Mouse (Mus musculus): Measurements from ENCODE around the gene Mff.

Mff gene

DNA sequence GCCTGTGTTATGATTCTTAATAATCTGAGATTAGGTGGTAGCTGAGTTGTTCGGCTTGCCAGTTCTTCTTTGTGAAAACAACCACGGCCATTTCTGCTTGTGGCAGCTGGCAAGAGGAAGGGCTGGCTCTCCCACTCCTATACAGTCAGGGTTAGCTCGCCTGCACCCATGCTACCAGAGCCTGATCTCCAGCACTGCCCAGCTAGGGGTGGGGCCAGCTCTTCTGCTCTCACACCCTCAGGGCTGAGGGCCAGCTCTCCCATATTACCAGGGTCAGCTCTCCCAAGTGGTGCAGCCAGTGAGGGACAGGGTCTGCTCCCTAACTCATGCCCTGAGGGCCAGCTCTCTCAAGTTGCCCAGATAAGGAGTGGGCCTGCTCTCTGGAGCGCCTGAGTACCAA is 47.7 kb downstream of the Mff start:
- no peak for DNase-seq

DNA sequence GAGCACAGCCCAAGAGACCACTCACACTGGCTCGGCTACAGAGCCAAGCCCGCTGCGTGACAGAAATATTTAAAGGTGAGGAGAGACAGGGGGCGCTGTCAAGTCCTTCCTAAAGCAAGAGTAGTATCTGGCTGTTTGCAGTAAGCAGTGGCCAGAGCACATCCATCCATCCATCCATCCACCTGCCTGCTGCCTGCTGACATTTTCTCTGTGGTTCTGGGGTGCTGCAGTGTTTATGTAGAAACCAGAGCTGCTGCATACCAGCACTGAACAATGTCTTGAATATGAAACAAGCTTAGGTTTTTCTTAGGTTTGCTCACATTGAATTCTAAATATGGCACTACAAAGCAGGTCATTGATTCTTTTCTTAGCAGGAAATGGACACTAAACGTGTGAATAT is 48.5 kb downstream of the Mff start:
- no peak for DNase-seq

DNA sequence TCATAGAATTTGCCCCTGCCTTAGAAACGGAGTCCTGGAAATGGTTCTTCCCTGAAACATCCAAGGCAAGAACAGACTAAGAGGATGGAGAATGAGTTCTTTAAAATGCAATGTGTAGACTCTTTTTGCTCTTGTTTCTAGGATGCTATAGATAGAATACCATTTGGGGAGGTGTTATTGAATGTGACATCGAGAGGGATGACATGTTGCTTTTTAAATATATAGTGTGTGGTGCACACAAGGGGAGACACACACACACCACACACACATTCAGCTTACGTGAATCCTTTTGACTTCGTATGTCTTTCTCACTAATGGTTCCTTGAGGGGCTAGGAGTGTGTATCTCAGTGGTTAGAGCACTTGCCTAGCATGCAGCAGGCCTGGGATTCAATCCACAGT is 50.6 kb downstream of the Mff start:
- DNase-seq, result no peak

DNA sequence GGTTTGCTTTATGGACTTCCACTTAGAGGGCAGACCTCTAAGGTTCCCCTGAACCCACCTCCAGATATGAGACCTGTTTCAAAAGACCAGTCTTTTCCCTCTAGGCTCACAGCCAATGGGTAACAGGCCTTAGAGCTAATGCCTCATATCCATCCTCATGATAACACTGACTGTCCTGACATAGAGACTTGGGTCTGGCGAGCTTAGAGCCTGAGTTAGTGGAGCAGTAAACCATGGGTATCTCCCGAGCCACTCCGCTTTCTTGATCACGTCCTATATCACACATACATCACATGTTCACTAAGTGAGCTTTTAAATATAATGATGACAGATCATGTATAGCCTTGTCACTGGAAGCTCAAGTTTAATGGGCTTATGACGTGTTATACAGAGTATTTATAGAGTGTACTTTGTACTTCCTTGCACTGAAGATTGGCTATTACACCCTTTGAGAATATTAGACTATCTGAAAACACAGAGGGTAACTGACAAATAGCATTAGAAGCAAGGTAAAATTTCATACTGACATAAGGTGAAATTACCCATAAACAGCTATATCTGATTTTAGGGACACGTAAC is 54.8 kb downstream of the Mff start:
- DNase-seq, result no peak

DNA sequence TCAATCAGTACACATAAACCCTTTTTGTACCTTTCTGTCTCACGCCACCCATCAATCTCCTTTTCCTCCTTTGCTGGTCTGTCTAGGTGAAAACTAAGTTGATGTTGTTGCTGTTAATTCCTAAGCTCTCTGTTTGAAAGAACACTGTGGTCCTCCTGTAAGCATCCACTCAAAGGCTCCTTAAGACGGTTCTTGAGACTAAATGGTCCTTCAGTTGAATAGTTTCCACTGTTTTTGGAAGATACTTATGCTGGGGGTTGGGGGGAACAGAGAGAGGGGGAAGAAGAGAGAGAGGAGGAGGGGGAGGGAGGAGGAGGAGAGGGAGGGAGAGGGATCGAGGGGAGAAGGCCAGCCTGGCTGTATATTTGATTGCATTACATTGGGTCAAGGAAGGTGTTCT is 58.9 kb downstream of the Mff start:
- no peak for DNase-seq

DNA sequence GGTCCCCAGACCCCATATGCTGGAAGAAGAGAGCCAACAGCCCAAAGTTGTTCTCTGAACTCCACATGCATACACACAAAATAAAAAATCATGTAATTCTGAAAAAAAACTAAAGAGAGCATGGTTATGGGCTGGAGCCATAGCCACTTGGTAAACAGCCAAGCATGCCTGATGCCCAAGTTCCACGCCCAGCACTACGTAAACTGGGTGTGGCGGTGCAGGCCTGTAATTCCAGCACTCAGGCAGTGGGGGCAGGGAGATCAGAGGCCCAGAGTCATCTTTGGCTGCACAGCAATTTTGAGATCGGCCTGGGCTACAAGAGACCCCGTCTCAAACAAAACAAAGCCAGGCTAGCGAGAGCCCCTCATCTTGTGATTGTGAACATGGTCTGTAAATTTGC is 60.9 kb downstream of the Mff start:
- no peak for DNase-seq

DNA sequence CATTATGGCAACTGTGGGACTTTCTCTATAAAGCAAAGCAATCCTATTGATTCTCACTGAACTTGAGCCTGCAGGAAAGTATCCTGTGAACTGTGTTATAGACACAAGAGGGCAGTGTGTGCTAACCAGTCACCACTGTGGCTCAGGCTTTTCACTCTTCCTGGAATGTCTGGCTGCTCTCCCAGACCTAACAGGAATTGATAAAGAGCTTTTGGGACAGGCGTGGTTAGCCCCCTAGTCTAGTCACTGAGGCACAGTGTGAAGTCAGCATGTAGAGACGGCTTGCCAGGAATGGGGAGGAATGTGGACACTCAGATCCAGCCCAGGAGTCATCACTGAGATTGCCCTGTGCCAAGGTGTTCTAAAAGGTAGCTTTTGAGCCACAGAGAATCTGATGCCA is 62.7 kb downstream of the Mff start:
- peak; percentile 58 for DNase-seq

DNA sequence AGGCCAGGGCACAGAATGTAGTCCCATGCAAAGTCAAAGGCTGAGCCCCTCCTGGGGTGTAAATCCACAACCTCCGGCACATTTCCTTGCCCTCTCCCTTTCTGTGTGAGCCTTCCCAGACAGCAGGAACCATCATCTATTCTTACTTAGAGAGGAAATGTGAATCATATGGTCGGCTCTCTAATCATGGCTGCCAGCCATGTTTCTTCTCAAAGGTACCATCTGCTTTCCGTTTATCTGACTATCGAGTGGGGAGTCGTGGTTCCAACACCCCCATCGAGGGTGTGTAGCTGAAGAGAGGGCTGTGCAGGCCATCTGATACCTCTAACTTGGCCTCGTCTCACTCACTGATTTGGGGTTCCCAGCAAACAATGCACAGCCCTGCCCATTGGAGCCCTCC is 63.4 kb downstream of the Mff start:
- DNase-seq, result no peak

DNA sequence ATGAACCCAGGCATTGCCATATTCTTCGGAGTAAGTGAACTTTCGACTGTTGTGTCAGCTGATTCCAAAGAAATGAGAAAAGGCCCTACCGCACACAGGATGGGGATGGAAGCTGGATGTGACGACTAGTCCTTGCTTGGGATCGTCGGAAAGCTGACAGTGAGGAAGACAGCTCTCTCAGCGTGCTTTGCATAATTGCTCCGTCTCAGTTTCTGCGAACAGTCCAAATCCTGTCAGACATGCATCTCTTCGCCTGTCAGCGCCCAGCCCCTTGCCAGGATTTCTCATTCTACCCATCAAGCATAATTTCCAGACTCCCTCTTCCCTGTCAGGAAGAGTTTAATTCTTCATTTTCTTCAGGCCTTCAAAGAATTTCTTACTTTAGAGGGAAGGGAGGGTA is 66.4 kb downstream of the Mff start:
- no peak for DNase-seq

DNA sequence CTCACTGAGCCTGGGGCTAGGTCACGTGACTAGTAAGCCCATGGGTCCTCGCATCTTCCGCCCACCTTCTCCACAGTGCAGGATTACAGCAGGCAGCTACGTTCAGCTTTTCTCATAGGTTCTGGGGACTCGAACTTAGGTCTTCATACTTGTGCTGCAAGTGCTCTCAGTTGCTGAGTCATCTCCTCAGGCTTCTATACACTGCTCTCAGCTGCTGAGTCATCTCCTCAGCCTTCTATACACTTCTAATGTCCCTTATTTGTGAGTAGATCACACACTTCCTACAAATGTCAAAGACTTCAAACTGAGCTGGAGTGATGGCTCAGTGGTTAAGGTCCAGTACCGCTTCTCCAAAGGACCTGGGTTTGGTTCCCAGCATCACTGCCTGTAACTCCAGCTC is 67.5 kb downstream of the Mff start:
- no peak for DNase-seq

DNA sequence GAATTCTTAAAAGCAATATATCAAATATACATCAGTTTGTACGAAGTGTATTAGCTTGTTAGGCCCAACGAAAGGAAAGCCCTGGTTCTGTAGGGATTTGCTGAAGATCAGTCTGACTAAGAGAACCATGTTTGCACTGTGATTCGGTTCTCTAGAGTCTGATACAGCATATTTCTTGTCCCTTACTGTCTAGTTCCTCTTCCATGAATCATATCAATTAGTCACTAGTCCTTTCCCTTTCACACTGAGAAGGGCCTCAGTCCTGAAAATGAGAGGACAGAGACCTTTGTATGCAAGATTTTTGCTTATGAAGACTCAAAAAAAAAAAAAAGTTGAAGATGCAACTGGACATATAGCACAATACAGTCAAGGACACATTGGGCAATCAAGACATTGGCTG is 68.4 kb downstream of the Mff start:
- no peak for DNase-seq

DNA sequence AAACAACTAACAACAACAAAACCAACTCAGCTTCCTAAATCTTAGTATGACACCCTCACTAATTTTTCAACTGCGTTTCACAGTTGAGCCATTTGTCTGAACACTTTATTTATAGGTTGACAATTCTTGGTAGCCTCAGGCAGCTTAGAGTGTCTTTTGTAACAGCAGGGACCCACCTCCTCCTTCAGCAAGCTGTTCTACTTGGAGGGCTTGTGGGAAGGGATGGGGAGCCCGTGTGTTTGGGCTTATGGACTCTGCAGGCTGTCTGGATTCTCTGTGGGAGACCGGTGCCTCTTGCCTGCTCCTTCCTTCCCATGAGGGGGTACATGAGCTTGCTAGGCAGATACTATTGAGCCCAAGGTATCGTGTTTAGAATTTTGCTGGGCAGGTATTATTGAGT is 69.3 kb downstream of the Mff start:
- no peak for DNase-seq

DNA sequence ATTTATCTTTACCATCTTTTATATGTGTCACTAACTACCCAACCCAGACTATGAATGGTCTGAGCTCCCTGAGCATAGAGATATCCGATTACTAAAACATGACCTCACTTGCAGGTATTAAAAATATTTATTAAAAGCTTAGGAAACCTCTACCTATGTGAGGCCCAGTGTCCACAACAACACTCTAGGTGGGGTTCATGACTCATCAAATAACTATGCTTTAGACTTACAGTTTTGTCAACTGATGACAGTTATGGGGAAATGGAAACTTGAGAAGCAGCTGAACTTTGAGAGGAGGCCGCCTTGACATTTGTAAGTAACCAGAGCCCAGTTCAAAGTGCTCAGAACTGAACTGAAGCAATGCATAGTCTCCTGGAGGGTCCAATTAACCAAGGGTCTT is 70.5 kb downstream of the Mff start:
- DNase-seq, result no peak

DNA sequence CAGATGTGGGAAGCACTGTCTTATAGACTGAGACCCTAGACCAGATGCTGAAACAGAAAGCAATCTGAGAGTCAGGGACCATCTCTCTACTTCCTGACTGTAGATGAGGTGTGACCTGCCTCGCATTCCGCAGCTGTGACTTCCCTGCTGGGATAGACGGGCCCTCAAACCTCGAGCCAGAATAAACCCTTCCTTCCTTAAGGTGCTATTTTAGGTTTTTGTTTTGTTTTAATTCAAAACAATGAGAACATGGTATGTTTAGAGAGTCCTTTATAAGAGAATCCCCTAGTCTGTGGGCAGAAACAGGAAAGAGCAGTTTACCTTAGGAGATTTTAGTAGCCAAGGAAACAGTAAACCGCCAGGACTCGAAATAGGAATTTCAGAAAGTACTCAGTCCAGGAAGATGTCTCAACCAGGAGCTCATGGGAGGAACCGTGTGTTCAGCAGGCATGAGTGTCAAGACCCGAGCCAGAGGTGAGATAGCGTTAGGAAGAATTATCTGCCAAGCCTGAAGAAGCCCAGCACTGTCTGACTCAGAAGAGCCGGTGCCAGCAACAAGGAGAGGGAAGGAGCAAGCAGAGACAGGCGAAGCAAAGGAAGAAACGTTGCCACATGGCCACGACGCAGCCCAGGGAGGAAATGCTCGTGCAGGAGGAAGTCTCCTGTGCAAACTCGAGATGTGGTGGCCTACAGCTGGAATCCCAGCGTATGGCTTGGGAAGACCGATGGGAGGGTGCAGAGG is 71.2 kb downstream of the Mff start:
- no peak for DNase-seq

DNA sequence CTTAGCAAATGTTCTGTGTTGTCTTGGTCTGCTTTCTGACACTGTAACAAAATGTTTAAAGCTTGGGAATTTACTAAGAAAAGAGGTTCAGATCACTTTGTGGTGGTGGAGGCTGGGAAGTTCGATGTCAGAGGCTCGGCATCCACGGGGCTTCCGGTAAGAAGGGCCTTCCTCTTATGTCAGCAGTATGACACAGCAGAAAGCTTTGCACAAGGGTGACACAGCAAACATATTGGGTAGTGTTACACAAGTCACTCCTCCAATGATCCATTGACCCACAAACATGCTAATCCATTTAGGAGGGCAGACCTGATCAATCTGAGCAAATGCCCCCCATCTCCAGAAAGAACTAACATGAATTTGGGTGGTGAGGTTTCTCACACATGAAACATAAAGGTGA is 72.4 kb downstream of the Mff start:
- no peak for DNase-seq

DNA sequence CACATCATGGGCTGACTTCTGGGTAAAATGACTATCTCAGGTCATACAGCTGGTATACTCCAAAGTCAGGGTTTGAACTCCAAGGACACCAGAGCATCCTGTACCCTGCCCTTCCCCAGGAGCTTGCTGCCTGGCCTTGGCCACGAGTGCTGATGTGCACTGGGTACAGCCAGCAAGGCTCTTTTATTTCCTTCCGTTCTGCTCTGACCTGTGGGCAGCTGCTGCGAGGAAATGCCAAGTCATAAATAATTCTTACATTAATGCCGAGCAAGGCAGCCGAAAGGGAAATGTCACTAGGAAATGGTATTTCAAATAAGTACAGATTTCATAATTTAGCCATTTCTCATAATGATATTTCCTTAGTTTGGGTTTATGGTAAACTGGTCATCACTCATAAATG is 73.6 kb downstream of the Mff start:
- no peak for DNase-seq

DNA sequence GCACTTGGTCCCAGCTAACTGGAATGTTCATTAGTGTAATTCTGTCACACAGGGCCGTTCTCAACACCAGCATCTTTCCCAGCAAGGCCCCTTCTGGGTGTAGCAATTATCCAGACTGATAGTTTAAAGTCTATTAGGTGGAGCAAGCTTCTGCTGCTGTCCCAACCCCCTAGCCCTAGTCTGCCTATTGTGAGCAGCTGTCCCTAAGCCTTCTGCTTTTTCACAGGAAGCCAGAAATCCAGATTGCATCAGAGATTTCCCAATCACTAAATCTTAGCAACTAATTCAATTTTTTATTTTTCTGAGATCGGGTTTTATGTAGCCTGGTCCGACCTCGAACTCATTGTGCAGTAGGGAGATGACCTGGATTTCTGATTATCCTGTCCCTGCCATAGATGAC is 74.2 kb downstream of the Mff start:
- DNase-seq, result no peak

DNA sequence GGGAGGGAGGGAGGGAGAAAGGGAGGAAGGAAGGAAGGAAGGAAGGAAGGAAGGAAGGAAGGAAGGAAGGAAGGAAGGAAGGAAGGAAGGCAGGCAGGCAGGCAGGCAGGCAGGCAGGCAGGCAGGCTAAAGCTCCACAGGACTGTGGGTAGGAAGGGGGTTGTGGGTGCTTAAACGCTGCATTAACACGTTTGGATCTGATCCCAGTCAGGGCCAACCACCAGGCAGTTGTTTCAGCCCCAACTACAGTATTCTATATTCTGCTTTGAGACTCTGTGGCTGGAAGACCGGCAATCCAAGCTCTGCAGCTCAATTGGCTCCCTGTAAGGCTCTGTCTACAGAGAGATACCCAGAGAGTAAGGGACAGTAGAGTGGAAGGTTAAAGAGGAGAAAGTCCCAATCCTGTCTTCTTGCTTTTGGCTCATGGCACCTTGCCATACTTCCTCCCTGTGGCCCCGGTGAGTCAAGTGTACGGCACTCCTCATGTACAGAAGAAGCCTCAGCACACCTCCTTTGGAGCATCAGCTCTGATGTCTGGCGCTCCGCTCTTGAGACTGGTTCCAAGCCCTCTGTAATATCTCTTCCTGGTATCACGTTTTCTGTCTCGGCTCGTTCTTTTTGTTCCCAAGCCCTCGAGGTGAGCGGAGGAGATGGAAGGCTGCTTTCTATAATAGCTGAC is 76.6 kb downstream of the Mff start:
- DNase-seq, result no peak
